Mouse (Mus musculus) liver, embryonic 14.5 days (tissue): Measurements from ENCODE around the gene Gdpd1. TPM values are rescaled to one million over a fixed set of nuclear protein-coding genes. Genes with fewer than 3 reads are reported as not detected.

Experiments
- ATAC-seq: fragments of 200-750 bp; cut with Nextera tagmentation; 2 replicates; pipeline ENCODE4 v1.8.0; 2017; ENCODE audit warnings: moderate number of reproducible peaks, mild to moderate bottlenecking, moderate library complexity; ENCODE audit not compliant: insufficient read depth
- DNase-seq, 3 experiments: peaks; one replicate each; pipeline ENCODE4 v3.0.0-alpha.2; 2012 to 2013; ENCODE audit warnings: low read depth in 3 of 3, low spot score in 3 of 3
- H3K27ac ChIP-seq: fragments of 300-500 bp; sonication (generic); 2 replicates; pipeline ENCODE4 v1.5.1; 2014; ENCODE audit warnings: moderate library complexity, mild to moderate bottlenecking, control low read depth, inconsistent platforms
- H3K27me3 ChIP-seq: fragments of 300-500 bp; sonication (generic); 2 replicates; pipeline ENCODE4 v1.6.1; 2014; ENCODE audit warnings: mild to moderate bottlenecking, low read length, moderate library complexity; ENCODE audit not compliant: control insufficient read depth, insufficient read depth
- H3K36me3 ChIP-seq: fragments of 300-500 bp; sonication (generic); replicated peaks from 2 replicates; pipeline ENCODE4 v1.6.1; 2014; ENCODE audit warnings: low read depth; ENCODE audit not compliant: control insufficient read depth, insufficient read depth
- H3K4me1 ChIP-seq, 2 experiments: fragments of 200-500 bp in 1 of 2; fragments of 300-500 bp in 1 of 2; sonication (generic) in 1 of 2; replicated peaks; 2 replicates each; pipeline ENCODE4 v1.6.1; 2012 to 2014; ENCODE audit warnings: antibody characterized with exemption in 1 of 2, inconsistent platforms in 1 of 2, low read length in 1 of 2; ENCODE audit not compliant: control insufficient read depth in 2 of 2, insufficient read depth in 2 of 2
- H3K4me2 ChIP-seq: fragments of 300-500 bp; sonication (generic); 2 replicates; pipeline ENCODE4 v1.6.1; 2014; ENCODE audit warnings: low read depth, mild to moderate bottlenecking, control low read depth, moderate library complexity
- H3K4me3 ChIP-seq, 2 experiments: fragments of 200-500 bp in 1 of 2; fragments of 300-500 bp in 1 of 2; sonication (generic) in 1 of 2; 2 replicates each; pipeline ENCODE4 v1.5.1; 2012 to 2014; ENCODE audit warnings: low read depth in 2 of 2, low read length in 2 of 2, mild to moderate bottlenecking in 2 of 2, control low read depth in 1 of 2, inconsistent platforms in 1 of 2, moderate library complexity in 1 of 2; ENCODE audit not compliant: insufficient read depth in 1 of 2
- H3K9ac ChIP-seq: fragments of 300-500 bp; sonication (generic); replicated peaks from 2 replicates; pipeline ENCODE4 v1.6.1; 2014; ENCODE audit warnings: mild to moderate bottlenecking, control low read depth, moderate library complexity
- H3K9me3 ChIP-seq: fragments of 300-500 bp; sonication (generic); 2 replicates; pipeline ENCODE4 v1.6.1; 2016; ENCODE audit warnings: low read length, mixed read lengths; ENCODE audit not compliant: control insufficient read depth
- CTCF ChIP-seq: IDR thresholded peaks from 2 replicates; pipeline ENCODE4 v1.5.1; 2016; ENCODE audit warnings: antibody characterized with exemption, low read depth, control low read depth
- EP300 ChIP-seq: IDR thresholded peaks from 2 replicates; pipeline ENCODE4 v1.6.1; 2016; ENCODE audit warnings: antibody characterized with exemption, low read depth
- WGBS: fragments of 180-500 bp; shearing (Covaris S2); extraction: QIAGEN DNeasy Blood & Tissue Kit; methylation state at CpG from one replicate; pipeline ENCODE4 v1.1.7; 2014; ENCODE audit not compliant: insufficient replicate concordance; 5-methylcytosine and 5-hydroxymethylcytosine counted together
- polyA plus RNA-seq, 2 experiments: library from polyadenylated mRNA; depleted of rRNA in 1 of 2; stranded (reverse) in 1 of 2; unstranded in 1 of 2; fragments of >200 nt; fragmentation: Nextera tagmentation in 1 of 2; extraction: Ambion mirVana in 1 of 2; gene quantifications; 2 replicates each; pipeline versions ENCODE4 v1.2.1 to v1.2.3; 2012 to 2014

The Gdpd1 gene
- polyA plus RNA-seq, 2 experiments = 1.5 to 5.0 TPM

GRCm38 (mm10) chr11:87007371-87007770 is 66.5 kb downstream of the Gdpd1 start:
- Histone ChIP-seq H3K9ac (no peak overlapping the region), H3K4me2 (no peak overlapping the region), H3K4me3 (no peak overlapping the region), H3K27ac (no peak overlapping the region), H3K27me3 (no peaks in the 10 kb centered on the region), H3K9me3 (no peaks in the 10 kb centered on the region), H3K4me1 (no peaks in the 10 kb centered on the region), H3K36me3 (no peaks in the 10 kb centered on the region)
- no peak for TF ChIP-seq CTCF
- TF ChIP-seq EP300 = no peak
- 54% methylated on average over 8 of the region's 8 CpGs for WGBS
- no peak for ATAC-seq
- DNase-seq = no peak

- no peak overlapping the region for H3K9ac ChIP-seq
- ATAC-seq (no peak), DNase-seq (no peak)
- no peaks in the 10 kb centered on the region for H3K27me3 ChIP-seq
- no peaks in the 10 kb centered on the region for H3K9me3 ChIP-seq
- H3K36me3 ChIP-seq = no peaks in the 10 kb centered on the region
- TF ChIP-seq EP300 (no peak), CTCF (no peak)
- WGBS = 48% methylated on average over 12 of the region's 12 CpGs
- H3K4me3 ChIP-seq = no peak overlapping the region
- H3K4me2 ChIP-seq = no peak overlapping the region
- no peak overlapping the region for H3K27ac ChIP-seq
- no peaks in the 10 kb centered on the region for H3K4me1 ChIP-seq
Observed at GRCm38 (mm10) chr11:87004960-87005755, 68.7 kb downstream of the Gdpd1 start.

GRCm38 (mm10) chr11:87002078-87002829 is 71.6 kb downstream of the Gdpd1 start:
- Histone ChIP-seq H3K9me3 (no peaks in the 10 kb centered on the region), H3K27ac (no peak overlapping the region), H3K4me1 (no peaks in the 10 kb centered on the region), H3K27me3 (no peaks in the 10 kb centered on the region), H3K4me2 (no peak overlapping the region), H3K9ac (no peak overlapping the region), H3K36me3 (no peaks in the 10 kb centered on the region), H3K4me3 (no peak overlapping the region)
- 58% methylated on average over 10 of the region's 10 CpGs for WGBS
- no peak for ATAC-seq
- DNase-seq = no peak
- TF ChIP-seq CTCF (no peak), EP300 (no peak)

GRCm38 (mm10) chr11:87001217-87001616 is 72.6 kb downstream of the Gdpd1 start:
- H3K36me3 ChIP-seq = no peaks in the 10 kb centered on the region
- TF ChIP-seq CTCF (no peak), EP300 (no peak)
- no peak overlapping the region for H3K4me3 ChIP-seq
- DNase-seq (no peak), ATAC-seq (no peak)
- H3K27ac ChIP-seq = no peak overlapping the region
- H3K27me3 ChIP-seq = no peaks in the 10 kb centered on the region
- H3K4me2 ChIP-seq = no peak overlapping the region
- WGBS = 26% methylated on average over 8 of the region's 8 CpGs
- no peaks in the 10 kb centered on the region for H3K9me3 ChIP-seq
- H3K9ac ChIP-seq = no peak overlapping the region
- H3K4me1 ChIP-seq = no peaks in the 10 kb centered on the region

GRCm38 (mm10) chr11:86996266-86996665 is 77.6 kb downstream of the Gdpd1 start:
- no peaks in the 10 kb centered on the region for H3K36me3 ChIP-seq
- no peak for TF ChIP-seq EP300
- DNase-seq = no peak
- no peak overlapping the region for H3K27ac ChIP-seq
- 57% methylated on average over 2 of the region's 2 CpGs for WGBS
- H3K4me2 ChIP-seq = no peak overlapping the region
- H3K9me3 ChIP-seq = no peaks in the 10 kb centered on the region
- H3K4me1 ChIP-seq = peaks cover 3 to 11% of the 10 kb centered on the region in 2 experiments; a peak in 3 of 4 replicates
- no peak overlapping the region for H3K9ac ChIP-seq
- no peak for ATAC-seq
- H3K27me3 ChIP-seq = no peaks in the 10 kb centered on the region; the same call in 1 of the 2 replicates
- H3K4me3 ChIP-seq = no peak overlapping the region
